Mouse (Mus musculus): ENCODE measurements around the gene Sgca. TPM values are rescaled to one million over a fixed set of nuclear protein-coding genes. Genes with fewer than 3 reads are reported as not detected.

Gene Sgca
- polyA plus RNA-seq, 1 experiment from 2014 or later = not detected

DNA sequence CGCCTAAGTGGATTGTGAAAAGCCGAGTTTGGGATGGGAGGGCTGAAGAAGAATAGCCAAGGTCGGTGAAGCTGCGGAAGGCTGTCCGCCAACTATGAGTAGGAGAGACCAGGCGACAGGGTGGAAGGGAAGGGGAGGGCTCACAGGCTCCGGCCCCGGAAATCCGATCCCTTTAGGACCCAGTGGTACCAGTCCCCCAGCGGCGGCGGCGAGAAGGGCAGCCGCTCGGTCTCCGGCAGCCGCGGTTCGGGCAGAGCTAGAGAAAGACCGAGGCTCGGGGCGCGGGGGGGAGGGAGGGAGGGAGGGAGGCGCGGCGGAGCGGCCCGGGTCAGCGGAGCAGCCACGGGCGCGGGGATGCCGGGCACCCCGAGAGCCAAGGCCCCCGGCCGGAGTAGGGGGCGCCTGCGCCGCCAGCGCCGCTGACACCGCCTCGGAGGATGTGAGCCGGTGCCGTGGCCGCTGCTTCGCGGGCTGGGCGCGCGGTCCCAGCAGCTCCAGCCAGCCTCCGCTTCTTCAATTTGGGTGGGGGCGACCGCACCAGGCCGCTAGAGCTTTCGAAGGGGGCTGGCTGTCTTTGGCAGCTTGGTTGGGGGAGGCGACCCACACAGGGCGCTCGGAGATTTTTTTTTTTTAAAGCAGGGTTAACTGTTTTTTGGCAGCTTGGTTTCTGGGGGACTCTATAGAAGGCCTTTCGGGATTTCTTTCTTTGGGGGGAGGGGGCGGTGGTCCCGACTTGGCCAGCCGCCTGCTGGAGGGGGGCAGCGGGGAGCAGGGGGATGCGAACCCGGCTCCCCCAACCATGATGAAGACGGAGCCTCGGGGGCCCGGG, 14.8 kb upstream of the Sgca start, which contains the start of gene Ppp1r9b:
Ppp1r9b (plus strand) TSS at position 287 of the 829 bp plus-strand sequence.
- H3K9me3 ChIP-seq (replicated peaks; ENCODE audit: control insufficient read depth, low read length) = no peaks in the 10 kb centered on the region
- H3K36me3 ChIP-seq (ENCODE audit: control insufficient read depth, insufficient read depth, low read length) = 0 out of 2 replicates have a peak, but pooled peaks cover 13% of the 10 kb centered on the region
- H3K4me1 ChIP-seq (ENCODE audit: control insufficient read depth, insufficient read depth, low read length) = peaks cover 45% of the 10 kb centered on the region

DNA sequence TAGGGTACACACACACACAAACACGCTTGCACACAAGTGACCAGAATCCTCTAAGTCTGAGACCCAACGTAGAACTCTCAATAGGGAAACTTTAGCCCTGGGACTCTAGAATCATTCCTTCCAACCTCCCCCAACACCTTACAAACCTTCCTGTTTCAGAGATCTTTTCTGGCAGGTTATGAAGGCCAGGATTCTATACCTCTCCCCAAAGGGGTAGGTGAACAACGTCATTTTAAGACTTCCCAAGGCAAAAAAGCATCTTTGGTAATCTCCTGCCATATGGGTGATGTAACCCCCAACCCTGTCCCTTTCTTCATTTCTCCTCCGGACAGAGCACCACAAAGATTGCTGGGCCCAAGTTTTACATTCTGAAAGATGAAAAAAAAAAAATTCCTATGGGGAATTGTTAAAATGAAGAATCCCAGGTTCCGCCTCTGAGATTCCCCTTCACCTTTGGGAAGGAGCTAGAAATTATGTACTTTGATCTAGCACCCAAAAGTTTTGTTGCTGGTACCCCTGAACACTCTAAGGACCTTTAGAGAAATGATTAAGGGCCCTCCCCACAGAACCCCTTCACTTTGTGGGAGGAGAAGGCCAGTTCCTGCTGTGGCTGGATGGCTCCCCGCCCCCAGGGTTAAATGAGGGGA, 14.1 kb upstream of the Sgca start:
- Histone ChIP-seq H3K9ac (ENCODE audit: low read length) (peak overlapping the region; percentile 94), H3K9me3 (replicated peaks; ENCODE audit: control insufficient read depth, low read length) (no peaks in the 10 kb centered on the region), H3K36me3 (ENCODE audit: control insufficient read depth, insufficient read depth, low read length) (0 out of 2 replicates have a peak, but pooled peaks cover 6% of the 10 kb centered on the region), H3K4me2 (ENCODE audit: low read length) (peak overlapping the region; percentile 99), H3K27ac (ENCODE audit: low read depth, low read length) (peak overlapping the region; percentile 94; the same call in 1 of the 2 replicates), H3K4me1 (ENCODE audit: control insufficient read depth, insufficient read depth, low read length) (peaks cover 38% of the 10 kb centered on the region), H3K27me3 (replicated peaks; ENCODE audit: control insufficient read depth, insufficient read depth, low read length) (no peaks in the 10 kb centered on the region), H3K4me3 (ENCODE audit: low read depth, low read length) (peak overlapping the region; percentile 86)
- DNase-seq (ENCODE audit: low spot score) (no peak), ATAC-seq (0 out of 2 replicates have a peak, but pooled peaks have one; percentile 0)
- WGBS = 42% methylated on average over 6 of the region's 6 CpGs

More for the DNA sequence above, 14.8 kb upstream of the Sgca start, which contains the start of gene Ppp1r9b:
- peak within 1 kb of the TSS; percentile 94 for H3K27ac ChIP-seq (ENCODE audit: low read depth, low read length)
- peak within 1 kb of the TSS; percentile 99 for H3K4me2 ChIP-seq (ENCODE audit: low read length)
- peak within 1 kb of the TSS; percentile 94 for H3K9ac ChIP-seq (ENCODE audit: low read length)
- H3K27me3 ChIP-seq (replicated peaks; ENCODE audit: control insufficient read depth, insufficient read depth, low read length) = no peaks in the 10 kb centered on the region
- DNase-seq (ENCODE audit: low spot score) = peak; percentile 93
- peak; percentile 88 for ATAC-seq
- under 1% methylated on average over 66 of the region's 69 CpGs for WGBS
- H3K4me3 ChIP-seq (ENCODE audit: low read depth, low read length) = peak within 1 kb of the TSS; percentile 86

DNA sequence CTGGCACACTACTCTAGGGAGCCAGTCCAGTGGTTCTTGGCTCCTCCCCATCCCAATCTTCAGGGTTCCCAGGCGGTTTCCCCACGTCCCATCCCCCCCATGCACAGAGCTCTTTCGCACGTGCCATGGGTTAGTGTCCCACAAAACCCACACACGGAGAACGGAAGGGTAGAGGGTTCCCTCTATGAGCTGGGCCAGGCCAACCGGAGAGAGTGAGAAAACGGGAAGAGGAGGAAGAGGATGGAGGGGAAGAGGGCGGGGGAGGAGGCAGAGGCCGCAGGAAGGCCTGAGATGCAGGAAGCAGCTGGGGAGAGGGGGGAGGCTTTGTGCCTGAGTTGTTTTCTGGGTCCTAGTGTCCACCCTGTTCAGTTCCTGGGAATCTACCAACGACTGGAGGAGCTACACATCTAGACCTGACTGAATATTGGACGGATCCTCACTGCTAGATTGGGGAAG, 13.5 kb upstream of the Sgca start:
- ATAC-seq = peak; percentile 70
- H3K9me3 ChIP-seq (replicated peaks; ENCODE audit: control insufficient read depth, low read length) = no peaks in the 10 kb centered on the region
- H3K4me1 ChIP-seq (ENCODE audit: control insufficient read depth, insufficient read depth, low read length) = peaks cover 32% of the 10 kb centered on the region
- 0% methylated on average over 12 of the region's 12 CpGs for WGBS
- peak overlapping the region; percentile 94 for H3K27ac ChIP-seq (ENCODE audit: low read depth, low read length)
- H3K9ac ChIP-seq (ENCODE audit: low read length) = peak overlapping the region; percentile 67
- H3K4me2 ChIP-seq (ENCODE audit: low read length) = peak overlapping the region; percentile 99
- H3K36me3 ChIP-seq (ENCODE audit: control insufficient read depth, insufficient read depth, low read length) = no peaks in the 10 kb centered on the region
- peak; percentile 96 for DNase-seq (ENCODE audit: low spot score)
- H3K27me3 ChIP-seq (replicated peaks; ENCODE audit: control insufficient read depth, insufficient read depth, low read length) = no peaks in the 10 kb centered on the region
- H3K4me3 ChIP-seq (ENCODE audit: low read depth, low read length) = peak overlapping the region; percentile 86

DNA sequence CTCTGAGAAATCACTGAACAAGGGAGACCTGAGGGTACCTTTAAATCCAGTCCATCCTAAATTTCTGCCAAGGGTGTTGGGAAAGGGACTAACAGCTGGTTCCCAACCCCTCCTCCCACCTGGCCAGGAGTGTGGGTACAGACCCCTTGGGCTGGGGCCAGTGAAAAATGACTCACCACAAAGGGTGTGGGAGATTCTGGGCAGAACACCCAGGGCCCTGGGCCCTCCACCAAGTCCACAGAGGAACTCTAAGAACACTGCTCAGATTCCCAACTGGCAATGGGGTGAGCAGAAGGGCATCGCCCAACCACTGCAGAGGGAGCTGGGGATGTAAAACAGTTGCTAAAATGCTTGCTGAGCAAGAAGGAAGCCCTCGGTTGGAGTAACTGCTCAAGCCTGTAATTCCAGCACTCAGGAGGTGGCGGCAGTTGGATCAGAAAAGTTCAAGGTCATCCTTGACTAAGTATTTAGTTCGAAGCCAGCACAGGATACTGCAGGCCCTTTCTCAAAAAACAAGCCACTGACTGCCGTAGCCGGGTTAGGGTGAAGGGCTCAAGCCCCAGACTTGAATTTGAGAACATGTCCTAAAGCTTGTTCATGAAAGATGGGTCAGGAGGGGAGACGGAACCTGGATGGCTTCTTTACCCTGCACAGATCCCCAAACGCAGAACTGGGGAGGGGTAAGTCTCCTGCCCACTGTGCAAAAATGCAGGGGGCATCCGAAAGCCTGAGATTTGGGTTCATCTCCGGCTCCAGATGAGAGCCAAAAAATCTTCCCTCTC, 12.8 kb upstream of the Sgca start:
- no peak for ATAC-seq
- Histone ChIP-seq H3K36me3 (ENCODE audit: control insufficient read depth, insufficient read depth, low read length) (no peaks in the 10 kb centered on the region), H3K27me3 (replicated peaks; ENCODE audit: control insufficient read depth, insufficient read depth, low read length) (no peaks in the 10 kb centered on the region), H3K4me3 (ENCODE audit: low read depth, low read length) (peak overlapping the region; percentile 86), H3K27ac (ENCODE audit: low read depth, low read length) (peak overlapping the region; percentile 94), H3K4me2 (ENCODE audit: low read length) (peak overlapping the region; percentile 99), H3K4me1 (ENCODE audit: control insufficient read depth, insufficient read depth, low read length) (peaks cover 26% of the 10 kb centered on the region), H3K9me3 (replicated peaks; ENCODE audit: control insufficient read depth, low read length) (no peaks in the 10 kb centered on the region), H3K9ac (ENCODE audit: low read length) (peak overlapping the region; percentile 67)
- 18% methylated on average over 10 of the region's 10 CpGs for WGBS
- no peak for DNase-seq (ENCODE audit: low spot score)

DNA sequence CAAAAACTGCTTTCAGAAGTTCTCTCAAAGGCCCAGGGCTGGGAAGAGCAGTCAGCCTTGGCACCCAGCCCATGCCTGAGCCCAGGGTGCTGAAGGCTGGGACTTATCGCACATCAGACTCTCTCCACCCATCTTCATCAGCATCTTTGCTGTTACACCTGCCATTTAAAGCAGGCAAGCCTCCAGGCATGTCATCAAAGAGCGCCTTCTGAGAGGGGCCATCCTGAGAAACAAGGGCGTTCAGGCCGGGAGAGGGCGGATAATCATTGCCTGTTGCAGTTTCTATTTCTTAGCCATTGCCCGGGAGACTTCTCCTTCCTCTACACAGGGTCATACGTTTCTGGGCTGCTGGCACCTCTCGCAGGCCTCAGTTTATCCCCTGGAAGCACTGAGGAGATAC, 11.7 kb upstream of the Sgca start:
- H3K27ac ChIP-seq (ENCODE audit: low read depth, low read length) = no peak overlapping the region
- no peak overlapping the region for H3K4me3 ChIP-seq (ENCODE audit: low read depth, low read length)
- no peaks in the 10 kb centered on the region for H3K27me3 ChIP-seq (replicated peaks; ENCODE audit: control insufficient read depth, insufficient read depth, low read length)
- 86% methylated on average over 8 of the region's 8 CpGs for WGBS
- no peak for DNase-seq (ENCODE audit: low spot score)
- H3K9ac ChIP-seq (ENCODE audit: low read length) = no peak overlapping the region
- H3K9me3 ChIP-seq (replicated peaks; ENCODE audit: control insufficient read depth, low read length) = no peaks in the 10 kb centered on the region
- no peak for ATAC-seq
- H3K4me1 ChIP-seq (ENCODE audit: control insufficient read depth, insufficient read depth, low read length) = peaks cover 14% of the 10 kb centered on the region
- H3K4me2 ChIP-seq (ENCODE audit: low read length) = no peak overlapping the region
- no peaks in the 10 kb centered on the region for H3K36me3 ChIP-seq (ENCODE audit: control insufficient read depth, insufficient read depth, low read length)

DNA sequence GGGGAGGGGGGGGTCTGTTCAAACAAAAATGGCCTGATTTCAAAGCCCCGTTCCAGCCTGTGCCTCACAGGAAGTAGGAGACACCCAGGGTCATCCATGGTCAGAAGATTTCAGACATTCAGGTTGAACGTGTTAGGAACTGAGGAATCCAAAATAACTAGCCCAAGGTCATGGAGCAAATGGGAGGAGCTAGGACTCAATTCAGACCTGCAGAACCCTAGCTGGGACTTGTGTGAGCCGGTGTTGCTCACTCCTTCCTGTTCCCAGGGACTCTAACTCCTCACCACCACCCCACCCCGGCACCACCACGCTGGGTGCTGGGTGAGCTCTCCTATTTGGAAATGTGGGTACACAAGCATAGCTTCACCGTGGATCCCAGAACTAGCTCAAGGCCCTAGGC, 11.2 kb upstream of the Sgca start:
- H3K27ac ChIP-seq (ENCODE audit: low read depth, low read length) = no peak overlapping the region
- H3K9ac ChIP-seq (ENCODE audit: low read length) = no peak overlapping the region; the same call in 1 of the 2 replicates
- no peak for ATAC-seq
- DNase-seq (ENCODE audit: low spot score) = no peak
- peaks cover 14% of the 10 kb centered on the region for H3K4me1 ChIP-seq (ENCODE audit: control insufficient read depth, insufficient read depth, low read length)
- H3K4me2 ChIP-seq (ENCODE audit: low read length) = no peak overlapping the region
- H3K9me3 ChIP-seq (replicated peaks; ENCODE audit: control insufficient read depth, low read length) = no peaks in the 10 kb centered on the region
- no peak overlapping the region for H3K4me3 ChIP-seq (ENCODE audit: low read depth, low read length)
- WGBS = 57% methylated on average over 6 of the region's 6 CpGs
- no peaks in the 10 kb centered on the region for H3K27me3 ChIP-seq (replicated peaks; ENCODE audit: control insufficient read depth, insufficient read depth, low read length)
- no peaks in the 10 kb centered on the region for H3K36me3 ChIP-seq (ENCODE audit: control insufficient read depth, insufficient read depth, low read length)

DNA sequence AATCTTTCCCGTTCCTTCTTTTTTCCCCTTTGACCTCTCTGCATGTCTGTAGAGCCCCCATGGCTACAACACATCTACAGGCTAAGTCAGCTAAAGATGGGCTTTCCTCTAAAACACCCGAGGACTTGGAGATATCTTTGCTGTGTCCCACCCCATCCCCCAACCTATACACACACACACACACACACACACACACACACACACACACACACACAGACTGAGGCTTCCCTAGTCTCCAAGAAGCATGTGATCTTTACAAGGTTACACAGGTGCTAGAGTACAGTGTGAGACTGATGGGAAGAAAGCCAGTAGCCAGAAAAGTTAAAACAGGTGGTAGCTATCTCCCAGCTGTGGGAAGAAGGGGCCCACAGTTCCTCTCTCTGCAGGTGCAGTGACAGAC, 10.3 kb upstream of the Sgca start:
- WGBS = 77% methylated on average over 2 of the region's 2 CpGs
- Histone ChIP-seq H3K4me2 (ENCODE audit: low read length) (no peak overlapping the region), H3K4me1 (ENCODE audit: control insufficient read depth, insufficient read depth, low read length) (peaks cover 14% of the 10 kb centered on the region), H3K27me3 (replicated peaks; ENCODE audit: control insufficient read depth, insufficient read depth, low read length) (no peaks in the 10 kb centered on the region), H3K4me3 (ENCODE audit: low read depth, low read length) (no peak overlapping the region), H3K9me3 (replicated peaks; ENCODE audit: control insufficient read depth, low read length) (no peaks in the 10 kb centered on the region), H3K36me3 (ENCODE audit: control insufficient read depth, insufficient read depth, low read length) (no peaks in the 10 kb centered on the region), H3K9ac (ENCODE audit: low read length) (no peak overlapping the region), H3K27ac (ENCODE audit: low read depth, low read length) (no peak overlapping the region)
- ATAC-seq (no peak), DNase-seq (ENCODE audit: low spot score) (no peak)

DNA sequence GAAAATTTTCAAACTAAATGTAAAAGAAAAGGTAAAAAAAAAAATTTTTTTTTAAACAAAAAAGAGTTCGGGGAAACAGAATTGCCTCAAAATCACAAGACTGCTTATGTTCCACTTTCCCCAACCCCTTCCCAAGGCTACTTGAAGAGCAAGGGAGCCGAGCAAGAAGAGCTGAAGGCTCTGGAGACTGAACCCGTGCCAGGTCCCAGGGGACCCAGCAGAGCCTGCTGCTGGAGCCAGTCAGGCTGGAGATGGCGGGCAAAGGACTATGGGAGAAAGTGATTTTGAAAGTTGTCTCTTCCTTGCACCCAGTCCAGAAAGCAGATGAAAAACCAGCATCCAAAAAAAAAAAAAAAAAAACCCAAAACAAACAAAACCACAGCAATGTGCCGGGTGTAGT, 9.7 kb upstream of the Sgca start:
- Histone ChIP-seq H3K9ac (ENCODE audit: low read length) (no peak overlapping the region), H3K27me3 (replicated peaks; ENCODE audit: control insufficient read depth, insufficient read depth, low read length) (no peaks in the 10 kb centered on the region), H3K27ac (ENCODE audit: low read depth, low read length) (no peak overlapping the region), H3K4me3 (ENCODE audit: low read depth, low read length) (no peak overlapping the region), H3K4me2 (ENCODE audit: low read length) (no peak overlapping the region), H3K9me3 (replicated peaks; ENCODE audit: control insufficient read depth, low read length) (no peaks in the 10 kb centered on the region), H3K36me3 (ENCODE audit: control insufficient read depth, insufficient read depth, low read length) (no peaks in the 10 kb centered on the region), H3K4me1 (ENCODE audit: control insufficient read depth, insufficient read depth, low read length) (peaks cover 14% of the 10 kb centered on the region)
- DNase-seq (ENCODE audit: low spot score) = no peak
- no peak for ATAC-seq
- WGBS = 83% methylated on average over 5 of the region's 5 CpGs

All from forebrain, embryonic 14.5 days (tissue).